Mouse (Mus musculus): ENCODE data around the gene Srrm3.

DNA sequence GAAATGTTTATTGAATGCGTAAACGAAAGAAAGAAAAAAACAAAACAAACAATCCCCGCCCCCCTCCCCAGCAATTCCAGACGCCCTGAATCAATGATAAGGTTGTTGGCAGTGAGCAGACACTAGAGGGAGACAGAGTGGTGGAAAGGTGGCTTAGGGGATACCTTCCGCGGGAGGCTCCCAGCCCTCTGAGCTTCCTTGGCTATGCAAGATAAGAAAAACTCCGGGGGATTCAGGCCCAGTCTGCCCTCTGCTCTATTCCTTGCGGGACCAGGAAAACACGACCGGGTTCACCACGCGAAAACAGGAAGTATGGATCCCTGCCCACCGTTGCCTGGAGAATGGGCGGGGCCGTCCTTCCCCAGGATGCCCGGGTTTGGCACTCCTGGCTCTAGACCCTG, 71.1 kb downstream of the Srrm3 start:
- peak; percentile 40; the same call in 1 of the 2 replicates for TF ChIP-seq CTCF (IDR thresholded peaks at IDR 0.05; ENCODE audit: insufficient read depth, low read depth, low read length)
- TF ChIP-seq POLR2A (IDR thresholded peaks at IDR 0.05; ENCODE audit: insufficient read depth, low read depth, low read length): no peak
